In the genomic region with DNA sequence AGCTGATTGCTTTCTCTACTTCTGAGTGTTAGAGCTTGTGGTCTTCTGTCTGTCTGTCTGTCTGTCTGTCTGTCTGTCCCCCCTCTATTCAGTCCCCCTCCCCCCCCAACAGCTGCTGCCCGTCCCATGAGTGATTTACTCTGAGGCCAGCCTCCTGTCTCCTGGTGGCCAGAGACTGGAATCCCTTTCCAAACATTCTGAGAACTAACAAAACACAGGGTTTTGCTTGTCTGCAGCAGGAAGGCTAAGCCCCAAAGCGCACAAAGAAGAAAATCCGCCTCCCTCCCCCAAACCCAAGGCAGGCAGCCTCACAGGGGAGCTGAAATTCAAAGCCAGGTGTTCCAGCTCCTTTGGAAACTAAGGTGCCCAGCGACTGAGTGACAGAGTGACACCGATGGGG, we compare ENCODE assay signal across 15 mouse cellular contexts. TPM values are rescaled to one million over a fixed set of nuclear protein-coding genes. Genes with fewer than 3 reads are reported as not detected.
DNase-seq lines count a peak whose midpoint lies in the region; ATAC-seq and TF ChIP-seq lines count a peak whose summit lies in the region.
"Had no signal": no experiment of that assay in that cellular context is flagged by ENCODE, and none has a peak within 500 bp of the region (broad histone marks: within the 10 kb centered on the region; RNA-seq: fewer than 3 reads in every experiment).

No protein-coding gene starts in this region.

- no peak for DNase-seq in kidney, postnatal 10 days
- no peak for DNase-seq in brain, embryonic 14.5 days (ENCODE audit: low read depth)
- no peak for DNase-seq in adrenal gland, adult 2 months
- DNase-seq in left cerebral cortex, adult 2 months (ENCODE audit: extremely low spot score in 1 of 2, low spot score in 2 of 2) = no peak
- DNase-seq in adrenal gland, postnatal 14 days = no peak
- DNase-seq: cerebellum, adult 18-20 months; embryo, embryonic 11 days; gastrocnemius, postnatal 14 days; heart, postnatal 4 days; thymus, postnatal 36 days had no signal

- H3K4me1 ChIP-seq in kidney, embryonic 15.5 days = peaks cover 96% of the 10 kb centered on the region
- peaks cover 83% of the 10 kb centered on the region for H3K4me1 ChIP-seq in forebrain, embryonic 13.5 days
- H3K4me1 ChIP-seq in midbrain, embryonic 12.5 days = peaks cover 86% of the 10 kb centered on the region

- no peak overlapping the region for H3K4me3 ChIP-seq in kidney, embryonic 15.5 days (replicated peaks)
- H3K4me3 ChIP-seq in forebrain, embryonic 13.5 days = no peak overlapping the region
- no peak overlapping the region for H3K4me3 ChIP-seq in midbrain, embryonic 12.5 days
- no peak overlapping the region for H3K4me3 ChIP-seq in left cerebral cortex, adult 2 months
- H3K4me3 ChIP-seq: heart, embryonic 10.5 days; liver, embryonic 12.5 days had no signal

- 0 out of 2 replicates have a peak, but pooled peaks cover 4% of the 10 kb centered on the region for H3K36me3 ChIP-seq in kidney, embryonic 15.5 days
- no peaks in the 10 kb centered on the region for H3K36me3 ChIP-seq in forebrain, embryonic 13.5 days (ENCODE audit: poor library complexity, severe bottlenecking)
- no peaks in the 10 kb centered on the region for H3K36me3 ChIP-seq in midbrain, embryonic 12.5 days
- H3K36me3 ChIP-seq: heart, embryonic 10.5 days; liver, embryonic 12.5 days had no signal

- no peak for ATAC-seq in kidney, embryonic 15.5 days (replicated peaks; ENCODE audit: low FRiP score)
- no peak for ATAC-seq in forebrain, embryonic 13.5 days
- ATAC-seq in midbrain, embryonic 12.5 days (ENCODE audit: low FRiP score, low read depth) = no peak
- ATAC-seq: liver, embryonic 12.5 days had no signal

- TF ChIP-seq CTCF in brain, embryonic 14.5 days (IDR thresholded peaks at IDR 0.05; ENCODE audit: borderline replicate concordance, extremely low read depth, insufficient read depth, insufficient read length) = peak; percentile 16; the same call in 1 of the 2 replicates
- TF ChIP-seq CTCF in left cerebral cortex, adult 2 months (IDR thresholded peaks at IDR 0.05) = no peak

- intact Hi-C loops in left cerebral cortex, adult 2 months (cut with DNase I) = no loop called here

- no peaks in the 10 kb centered on the region for H3K27me3 ChIP-seq in kidney, embryonic 15.5 days
- H3K27me3 ChIP-seq in forebrain, embryonic 13.5 days = peaks cover 43% of the 10 kb centered on the region
- H3K27me3 ChIP-seq in midbrain, embryonic 12.5 days = peaks cover 49% of the 10 kb centered on the region

- H3K9me3 ChIP-seq in kidney, embryonic 15.5 days (replicated peaks) = no peaks in the 10 kb centered on the region
- H3K9me3 ChIP-seq in forebrain, embryonic 13.5 days (replicated peaks) = no peaks in the 10 kb centered on the region
- H3K9me3 ChIP-seq in midbrain, embryonic 12.5 days = no peaks in the 10 kb centered on the region
- H3K9me3 ChIP-seq: heart, embryonic 10.5 days; liver, embryonic 12.5 days had no signal

- H3K4me2 ChIP-seq in kidney, embryonic 15.5 days = peak overlapping the region; percentile 33; the same call in 1 of the 2 replicates
- H3K4me2 ChIP-seq in forebrain, embryonic 13.5 days = 0 out of 2 replicates have a peak overlapping the region, but pooled peaks have one; percentile 5
- peak overlapping the region; percentile 2 for H3K4me2 ChIP-seq in midbrain, embryonic 12.5 days (replicated peaks)
- H3K4me2 ChIP-seq: liver, embryonic 12.5 days had no signal

- TF ChIP-seq POLR2A in brain, embryonic 14.5 days (IDR thresholded peaks at IDR 0.05; ENCODE audit: borderline replicate concordance, extremely low read depth, insufficient read depth, insufficient read length, poor library complexity, severe bottlenecking) = no peak

- H3K27ac ChIP-seq in kidney, embryonic 15.5 days = peak overlapping the region; percentile 92
- peak overlapping the region; percentile 19; the same call in 1 of the 2 replicates for H3K27ac ChIP-seq in forebrain, embryonic 13.5 days
- H3K27ac ChIP-seq in midbrain, embryonic 12.5 days (replicated peaks) = peak overlapping the region; percentile 77
- no peak overlapping the region for H3K27ac ChIP-seq in left cerebral cortex, adult 2 months
- H3K27ac ChIP-seq: heart, embryonic 10.5 days; liver, embryonic 12.5 days had no signal

- H3K9ac ChIP-seq in kidney, embryonic 15.5 days = no peak overlapping the region; the same call in 1 of the 2 replicates
- peak overlapping the region; percentile 30 for H3K9ac ChIP-seq in forebrain, embryonic 13.5 days
- H3K9ac ChIP-seq in midbrain, embryonic 12.5 days (replicated peaks) = peak overlapping the region; percentile 37
- H3K9ac ChIP-seq: liver, embryonic 12.5 days had no signal

- 6% methylated on average over 5 of the region's 5 CpGs for WGBS in kidney, embryonic 15.5 days
- 5% methylated on average over 5 of the region's 5 CpGs for WGBS in forebrain, embryonic 13.5 days
- 1% methylated on average over 5 of the region's 5 CpGs for WGBS in midbrain, embryonic 12.5 days

RNA-seq across cellular contexts. Expression of gene Fam222a, which starts 17.9 kb away (rescaled TPM):
- 4.4 and 4.7 TPM in 2 replicates for polyA plus RNA-seq in kidney, embryonic 15.5 days (2015; fragmentation: Nextera tagmentation; extraction: Ambion mirVana)
- polyA plus RNA-seq in brain, embryonic 14.5 days (2012; rRNA removed) = 13.6 and 16.6 TPM in 2 replicates
- polyA plus RNA-seq in forebrain, embryonic 13.5 days (2015; fragmentation: Nextera tagmentation; extraction: Ambion mirVana) = 4.8 and 4.9 TPM in 2 replicates
- polyA plus RNA-seq in midbrain, embryonic 12.5 days (2016; fragmentation: Nextera tagmentation; extraction: Ambion mirVana) = 9.4 and 10.2 TPM in 2 replicates
- total RNA-seq in adrenal gland, adult 2 months (2021) = 10 to 100 TPM; 32.9 to 84.3 TPM
- 68.3 and 72.0 TPM in 2 replicates for polyA plus RNA-seq in adrenal gland, adult 2 months (2012; rRNA removed)
- 1 to 10 TPM; 7.9 to 9.0 TPM for total RNA-seq in left cerebral cortex, adult 2 months (2021)
- 55.8 and 77.0 TPM in 2 replicates for total RNA-seq in adrenal gland, postnatal 14 days (2021)
